Mouse (Mus musculus): Measurements from ENCODE around the gene Capn12. TPM values are rescaled to one million over a fixed set of nuclear protein-coding genes. Genes with fewer than 3 reads are reported as not detected.
"Not testable (repeated sequence)": the region's sequence is repeated elsewhere in the genome, so short reads cannot be mapped to it uniquely, and the experiment has no call there.

Capn12 gene
- total RNA-seq, 2 experiments from 2014 or later, result not detected

DNA sequence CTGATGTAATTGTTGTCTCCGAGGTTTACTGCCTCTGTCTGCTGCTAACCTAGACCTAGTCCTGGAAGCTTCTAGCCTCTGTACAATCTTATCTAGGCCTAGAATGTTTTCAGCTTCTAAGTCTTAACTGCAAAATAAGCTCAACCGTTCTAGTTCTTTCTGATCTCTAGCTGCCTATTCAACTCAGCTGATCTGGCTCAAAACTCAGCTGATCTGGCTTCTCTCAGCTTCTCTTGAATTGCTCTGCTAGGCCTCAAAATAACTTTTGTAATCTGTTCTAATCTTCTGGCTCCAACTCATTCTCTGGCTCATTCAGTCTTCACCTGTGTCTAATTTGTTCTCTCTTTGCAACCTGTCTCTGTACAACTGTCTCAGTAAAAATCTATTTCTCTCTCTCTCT is 6.7 kb upstream of the Capn12 start:
- no peak for ATAC-seq (replicated peaks; ENCODE audit: low FRiP score, low TSS enrichment, poor library complexity, severe bottlenecking)

DNA sequence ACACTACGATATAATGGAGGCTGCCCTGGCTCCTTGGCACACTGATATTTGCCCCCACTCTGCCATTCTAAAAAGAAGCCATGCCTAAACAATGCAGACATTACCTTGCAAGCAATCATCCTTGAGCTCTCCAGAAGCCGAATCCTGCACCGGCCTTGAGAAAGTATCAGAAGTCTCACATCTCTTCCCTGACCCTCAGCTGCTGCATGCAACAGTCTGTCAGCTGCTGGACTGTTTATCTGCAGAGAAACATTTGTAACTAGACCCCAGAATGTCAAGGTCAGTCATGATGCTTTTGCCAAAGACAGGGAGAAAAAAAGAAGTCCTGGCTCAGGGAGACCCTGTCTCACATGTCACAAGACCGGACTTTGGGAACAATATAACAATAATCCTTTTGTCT is 5.1 kb upstream of the Capn12 start:
- ATAC-seq (replicated peaks; ENCODE audit: low FRiP score, low TSS enrichment, poor library complexity, severe bottlenecking), result no peak

DNA sequence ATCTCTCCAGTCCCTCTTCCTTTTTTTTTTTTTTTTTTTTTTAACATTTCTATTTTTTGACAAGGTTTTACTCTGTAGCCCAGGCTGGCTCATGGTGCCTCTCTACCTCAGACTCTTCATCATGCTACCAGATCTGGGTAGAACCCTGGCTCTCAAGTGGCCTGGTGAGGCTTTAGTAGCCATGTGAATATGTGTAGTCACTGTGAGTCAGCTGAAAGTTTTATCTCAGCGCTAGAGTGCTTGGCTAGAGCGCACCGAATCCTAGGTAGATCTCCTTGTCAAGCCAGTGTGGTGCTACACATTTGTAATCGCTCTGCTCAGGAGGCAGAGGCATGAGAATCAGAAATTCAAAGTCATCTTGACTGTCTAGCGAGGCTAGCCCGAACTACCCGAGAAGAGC is 4.1 kb upstream of the Capn12 start:
- ATAC-seq (replicated peaks; ENCODE audit: low FRiP score, low TSS enrichment, poor library complexity, severe bottlenecking), result peak; percentile 71

DNA sequence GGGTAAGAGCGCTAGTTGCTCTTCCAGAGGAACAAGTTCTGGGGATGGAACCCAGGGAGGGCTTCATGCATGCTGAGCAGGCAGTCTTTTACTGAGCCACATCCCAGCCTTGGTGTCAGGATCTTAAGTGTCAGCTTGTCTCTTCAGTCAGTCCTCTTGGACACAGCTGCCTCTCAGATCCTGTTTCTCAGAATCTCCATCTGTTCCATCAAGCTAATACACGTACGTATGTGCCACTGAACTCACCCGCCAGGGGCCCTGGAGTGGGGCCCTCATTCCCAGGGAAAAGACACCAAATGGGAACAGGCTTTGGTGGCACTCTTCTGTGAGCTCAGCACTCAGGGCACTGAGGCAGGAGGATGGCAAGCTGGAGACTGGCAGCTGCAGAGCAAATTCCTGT is 3.4 kb upstream of the Capn12 start:
- ATAC-seq (replicated peaks; ENCODE audit: low FRiP score, low TSS enrichment, poor library complexity, severe bottlenecking), result no peak

DNA sequence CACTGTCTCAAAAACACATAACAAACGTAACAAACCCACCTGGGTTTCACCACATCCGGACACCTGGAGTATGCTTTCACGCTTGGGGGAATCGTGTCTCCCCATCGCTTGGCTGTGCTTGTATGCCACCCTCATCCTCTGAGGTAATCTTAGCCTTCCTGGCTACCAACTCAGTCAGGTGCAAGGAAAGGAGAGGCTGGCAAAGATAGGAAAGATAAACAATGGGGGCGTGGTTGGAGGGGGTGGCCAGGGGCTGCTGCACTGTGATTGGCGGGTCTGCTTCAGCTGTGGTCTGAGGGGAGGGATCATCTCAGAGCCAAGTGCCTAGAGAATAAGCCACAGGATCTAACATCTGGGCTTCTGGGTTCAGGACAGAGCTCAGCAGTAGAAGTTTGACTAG is 1.6 kb upstream of the Capn12 start:
- ATAC-seq (replicated peaks; ENCODE audit: low FRiP score, low TSS enrichment, poor library complexity, severe bottlenecking), result peak; percentile 33; the same call in 1 of the 2 replicates

DNA sequence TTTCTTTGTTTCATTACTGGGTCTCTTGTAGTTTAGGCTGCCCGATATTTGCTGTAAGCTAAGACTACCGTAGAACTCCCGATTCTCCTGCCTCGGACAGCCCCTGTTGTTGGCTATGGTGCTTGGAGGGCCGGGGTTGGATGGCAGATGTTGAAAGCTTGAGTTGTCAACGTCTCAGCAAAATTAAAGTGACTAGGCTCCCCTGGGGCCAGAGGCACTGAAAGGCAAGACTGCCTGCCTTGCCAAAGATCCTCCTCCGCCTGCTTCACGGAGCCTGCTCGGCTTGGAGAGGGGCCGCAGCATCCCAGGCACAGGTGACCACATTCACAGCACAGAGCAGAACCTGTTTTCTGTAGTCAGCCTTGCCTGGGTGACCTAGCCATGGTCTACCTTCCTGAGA is 668 bp upstream of the Capn12 start:
- ATAC-seq (replicated peaks; ENCODE audit: low FRiP score, low TSS enrichment, poor library complexity, severe bottlenecking), result no peak

DNA sequence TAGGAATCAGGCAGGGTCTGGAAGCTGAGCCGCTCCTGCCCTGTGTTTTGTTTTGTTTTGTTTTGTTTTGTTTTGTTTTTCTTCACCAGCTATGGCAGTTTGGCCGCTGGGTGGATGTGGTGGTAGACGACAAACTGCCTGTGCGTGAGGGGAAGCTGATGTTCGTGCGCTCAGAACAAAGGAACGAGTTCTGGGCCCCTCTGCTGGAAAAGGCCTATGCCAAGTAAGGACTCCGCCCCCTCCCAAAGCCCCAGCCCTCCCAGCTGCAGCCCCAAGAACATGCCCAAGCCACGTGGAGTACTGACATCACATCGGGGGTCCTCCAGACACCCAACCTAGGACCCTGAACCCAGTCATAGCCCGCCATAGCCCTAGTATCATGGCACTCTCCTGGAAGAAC is 1.8 kb downstream of the Capn12 start:
- ATAC-seq (replicated peaks; ENCODE audit: low FRiP score, low TSS enrichment, poor library complexity, severe bottlenecking), result no peak

DNA sequence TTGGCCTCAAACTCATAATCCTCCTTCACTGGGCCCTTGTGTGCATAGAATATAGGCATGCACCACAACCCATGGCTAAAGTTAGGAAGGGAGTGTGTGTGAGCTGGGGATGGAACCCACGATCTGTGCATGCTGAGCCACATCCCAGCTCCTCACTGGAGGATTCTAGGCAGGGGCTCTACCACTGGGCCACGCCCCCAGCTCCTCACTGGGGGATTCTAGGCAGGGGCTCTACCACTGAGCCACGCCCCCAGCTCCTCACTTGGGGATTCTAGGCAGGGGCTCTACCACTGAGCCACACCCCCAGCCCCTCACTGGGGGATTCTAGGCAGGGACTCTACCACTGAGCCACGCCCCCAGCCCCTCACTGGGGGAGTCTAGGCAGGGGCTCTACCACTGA is 2.5 kb downstream of the Capn12 start:
- not testable (repeated sequence) for ATAC-seq (replicated peaks; ENCODE audit: low FRiP score, low TSS enrichment, poor library complexity, severe bottlenecking)

DNA sequence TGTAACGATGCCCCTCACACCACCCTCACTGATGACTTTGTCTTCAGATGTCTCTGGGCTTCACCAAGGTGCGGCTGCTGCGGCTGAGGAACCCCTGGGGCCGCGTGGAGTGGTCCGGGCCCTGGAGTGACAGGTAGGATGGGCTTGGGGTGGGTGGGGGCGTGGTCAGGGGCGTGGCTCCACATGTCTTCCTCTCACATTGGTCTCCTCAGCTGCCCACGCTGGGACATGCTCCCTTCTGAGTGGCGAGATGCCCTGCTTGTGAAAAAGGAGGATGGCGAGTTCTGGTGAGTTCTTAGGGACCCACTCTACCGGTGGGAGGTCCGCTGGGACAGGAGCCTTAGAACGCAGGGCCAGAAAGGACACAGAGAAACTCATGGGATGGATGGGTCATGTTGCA is 5.3 kb downstream of the Capn12 start:
- no peak for ATAC-seq (replicated peaks; ENCODE audit: low FRiP score, low TSS enrichment, poor library complexity, severe bottlenecking)

DNA sequence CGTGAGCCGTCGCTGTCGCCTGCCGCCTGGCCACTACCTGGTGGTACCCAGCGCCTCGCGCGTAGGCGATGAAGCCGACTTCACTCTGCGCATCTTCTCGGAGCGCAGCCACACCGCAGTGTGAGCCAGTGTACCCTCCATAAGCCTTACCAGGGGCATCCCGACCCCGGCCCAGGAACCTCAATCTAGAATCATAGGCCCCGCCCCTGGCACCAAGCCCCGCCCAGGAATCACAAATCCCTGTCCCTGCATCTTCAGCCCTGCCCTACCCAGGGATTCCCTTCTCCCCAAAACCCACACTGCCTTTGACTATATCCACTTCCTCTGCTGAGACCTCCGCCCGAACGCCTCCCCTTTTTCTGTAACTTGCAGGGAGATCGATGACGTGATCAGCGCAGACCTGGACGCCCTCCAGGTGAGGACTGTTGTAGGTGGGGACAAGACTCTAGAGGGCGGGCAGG is 7.5 kb downstream of the Capn12 start:
- ATAC-seq (replicated peaks; ENCODE audit: low FRiP score, low TSS enrichment, poor library complexity, severe bottlenecking), result no peak

DNA sequence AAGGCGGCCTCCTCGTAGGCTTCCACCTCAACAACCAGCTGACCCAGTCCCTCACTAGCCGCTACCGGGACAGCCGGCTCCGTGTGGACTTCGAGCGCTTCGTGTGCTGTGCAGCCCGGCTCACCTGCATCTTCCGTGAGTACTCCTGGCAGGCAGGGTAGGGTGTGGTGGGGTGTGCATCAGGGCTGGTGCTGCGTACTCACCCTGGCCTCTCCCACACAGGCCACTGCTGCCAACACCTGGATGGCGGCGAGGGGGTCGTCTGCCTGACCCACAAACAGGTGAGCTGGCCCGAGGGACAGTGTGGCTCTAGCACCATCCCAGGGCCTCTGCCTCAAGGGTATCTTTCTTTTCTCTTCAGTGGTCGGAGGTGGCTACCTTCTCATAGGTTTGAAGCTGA is 11.4 kb downstream of the Capn12 start:
- no peak for ATAC-seq (replicated peaks; ENCODE audit: low FRiP score, low TSS enrichment, poor library complexity, severe bottlenecking)

DNA sequence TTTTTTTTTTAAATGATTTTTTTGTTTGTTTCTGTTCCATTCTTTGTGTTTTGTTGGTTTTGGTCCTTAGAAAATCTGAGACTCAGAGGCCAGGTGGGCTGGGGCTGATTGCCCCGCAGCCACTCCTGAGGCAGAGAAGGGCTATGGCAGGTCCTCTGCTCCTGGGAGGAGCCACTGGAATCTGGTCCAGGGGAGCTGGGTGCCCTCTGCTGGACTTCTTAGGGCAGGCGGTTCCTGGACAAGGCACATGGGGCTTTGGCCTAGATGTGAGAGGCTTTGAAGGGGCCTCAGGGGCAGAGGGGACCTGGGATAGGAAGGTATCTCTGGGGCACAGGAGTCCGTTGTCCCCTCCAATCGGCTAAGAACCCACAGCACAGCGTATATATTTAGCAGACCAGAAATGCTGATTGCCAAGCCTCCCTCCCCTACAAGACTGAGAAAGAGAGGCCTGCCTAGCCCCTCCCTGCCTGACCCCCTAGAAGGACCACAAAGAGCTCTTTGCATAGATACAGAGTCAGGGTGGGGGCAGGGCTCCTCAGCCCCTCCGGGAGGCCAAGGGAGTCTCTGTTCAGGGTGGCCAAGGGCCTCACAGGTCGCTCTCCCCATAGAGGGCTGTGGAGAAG is 12.5 kb downstream of the Capn12 start:
- ATAC-seq (replicated peaks; ENCODE audit: low FRiP score, low TSS enrichment, poor library complexity, severe bottlenecking), result peak; percentile 31; the same call in 1 of the 2 replicates

DNA sequence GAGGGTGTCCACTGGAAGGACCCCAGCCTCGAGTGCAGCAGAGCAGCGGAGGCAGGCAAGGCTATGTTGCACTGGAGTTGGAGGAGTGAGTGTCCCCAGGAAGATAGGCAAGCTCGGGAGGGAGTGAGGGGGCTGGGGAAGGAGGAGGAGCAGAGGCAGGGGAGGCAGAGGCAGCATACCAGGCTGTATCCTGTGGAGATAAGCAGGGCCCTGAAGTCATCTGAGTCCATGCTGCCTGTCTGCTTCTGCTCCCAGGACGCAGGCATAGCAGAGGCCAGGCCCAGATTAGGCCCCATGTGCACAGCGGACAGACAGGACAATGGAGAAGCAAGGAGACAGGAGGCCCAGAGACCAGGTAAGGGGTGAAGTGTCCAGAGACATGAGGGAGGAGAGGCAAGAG is 13.7 kb downstream of the Capn12 start:
- no peak for ATAC-seq (replicated peaks; ENCODE audit: low FRiP score, low TSS enrichment, poor library complexity, severe bottlenecking)

DNA sequence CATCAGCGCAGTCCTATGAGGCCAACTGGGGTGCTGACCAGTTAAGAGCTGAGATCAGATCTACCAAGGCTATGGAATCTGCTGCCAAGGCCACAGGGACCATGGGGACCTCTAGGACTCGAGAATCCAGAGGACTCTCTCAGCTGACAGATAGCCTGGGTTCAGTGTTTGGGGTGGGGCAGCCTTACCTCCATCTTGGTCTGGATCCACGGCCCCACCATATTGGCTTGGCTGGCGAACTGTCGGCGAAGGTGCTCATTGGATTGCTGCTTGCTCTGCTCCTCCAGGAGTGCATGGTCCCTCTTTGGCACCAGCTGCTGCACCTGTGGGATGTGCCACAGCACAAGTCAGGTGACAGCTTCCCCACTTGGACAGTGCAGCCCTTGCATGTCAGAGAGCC is 16.4 kb downstream of the Capn12 start:
- no peak for ATAC-seq (replicated peaks; ENCODE audit: low FRiP score, low TSS enrichment, poor library complexity, severe bottlenecking)

DNA sequence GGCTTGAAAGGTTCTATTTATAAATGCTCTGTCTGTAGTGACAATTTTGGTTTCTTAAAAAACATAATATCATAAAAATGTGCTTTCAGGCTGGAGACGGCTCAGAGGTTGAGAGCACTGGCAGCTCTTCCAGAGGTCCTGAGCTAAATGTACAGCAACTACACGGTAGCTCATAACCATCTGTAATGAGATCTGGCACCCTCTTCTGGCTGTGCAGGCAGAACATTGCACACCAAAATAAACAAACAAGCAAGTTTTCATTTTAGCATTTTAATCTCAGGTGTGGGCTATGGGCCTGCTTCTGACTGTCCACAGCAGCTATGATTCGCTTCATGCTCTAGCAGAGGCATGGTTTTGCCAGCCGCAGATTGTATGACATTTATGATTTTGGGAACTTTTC is 18.8 kb downstream of the Capn12 start:
- ATAC-seq (replicated peaks; ENCODE audit: low FRiP score, low TSS enrichment, poor library complexity, severe bottlenecking), result no peak

DNA sequence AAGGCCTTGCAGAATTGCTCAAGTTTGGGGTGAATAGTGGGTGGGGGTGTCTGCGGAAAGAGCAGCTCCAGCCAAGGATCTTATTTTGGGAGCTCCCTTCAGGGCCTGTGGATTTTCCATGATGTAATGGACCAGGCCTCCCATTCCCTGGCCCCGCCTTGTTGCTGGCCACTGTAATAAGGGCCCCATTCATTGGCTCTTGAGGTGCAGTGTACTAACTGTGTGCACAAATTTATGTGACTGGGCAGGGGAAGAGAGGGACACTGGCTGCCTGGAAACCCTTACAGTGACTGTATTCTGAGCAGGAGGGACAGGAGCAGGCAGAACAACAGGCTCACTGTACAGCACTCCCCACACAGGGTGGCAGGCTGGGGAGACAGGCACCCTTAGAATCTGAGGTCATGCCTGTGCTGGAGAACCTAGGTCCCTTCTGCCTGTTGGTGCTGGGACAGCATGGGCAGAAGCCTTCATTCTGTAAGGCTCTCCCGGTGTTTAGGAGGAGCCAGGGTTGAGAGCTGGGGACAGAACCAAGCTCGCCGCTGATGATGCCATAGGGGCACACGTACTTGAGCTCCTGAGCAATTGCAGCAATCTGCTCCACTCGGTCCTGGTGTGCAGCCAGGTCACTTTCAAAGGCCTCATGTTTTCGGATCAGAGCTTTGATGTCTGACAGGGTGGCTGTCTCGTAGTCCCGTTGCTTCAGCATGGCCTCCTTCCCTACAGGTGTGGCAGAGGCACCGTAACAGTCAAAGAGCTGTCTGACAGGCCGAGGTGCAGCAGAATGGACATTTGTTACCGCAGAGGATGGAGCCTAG is 20.3 kb downstream of the Capn12 start:
- no peak for ATAC-seq (replicated peaks; ENCODE audit: low FRiP score, low TSS enrichment, poor library complexity, severe bottlenecking)

DNA sequence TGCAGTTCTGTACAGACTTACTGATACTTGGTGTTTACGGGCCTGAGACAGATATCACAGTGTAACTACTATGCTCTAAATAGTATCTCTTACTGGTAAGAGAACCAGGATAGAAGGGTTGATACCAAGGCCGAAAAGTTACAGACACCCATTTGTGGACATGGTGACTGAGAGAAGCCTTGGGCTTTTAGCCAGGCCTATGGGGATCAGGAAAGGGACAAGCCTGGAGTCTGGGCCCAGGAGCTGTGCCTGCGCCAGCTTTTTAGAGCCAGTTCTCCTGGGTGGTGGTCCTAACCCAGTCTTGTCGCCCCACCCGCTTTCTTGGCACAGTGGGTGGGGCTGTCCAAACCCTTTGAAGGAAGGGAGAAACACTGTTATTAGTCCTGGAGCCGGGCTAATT is 21.0 kb downstream of the Capn12 start:
- no peak for ATAC-seq (replicated peaks; ENCODE audit: low FRiP score, low TSS enrichment, poor library complexity, severe bottlenecking)

DNA sequence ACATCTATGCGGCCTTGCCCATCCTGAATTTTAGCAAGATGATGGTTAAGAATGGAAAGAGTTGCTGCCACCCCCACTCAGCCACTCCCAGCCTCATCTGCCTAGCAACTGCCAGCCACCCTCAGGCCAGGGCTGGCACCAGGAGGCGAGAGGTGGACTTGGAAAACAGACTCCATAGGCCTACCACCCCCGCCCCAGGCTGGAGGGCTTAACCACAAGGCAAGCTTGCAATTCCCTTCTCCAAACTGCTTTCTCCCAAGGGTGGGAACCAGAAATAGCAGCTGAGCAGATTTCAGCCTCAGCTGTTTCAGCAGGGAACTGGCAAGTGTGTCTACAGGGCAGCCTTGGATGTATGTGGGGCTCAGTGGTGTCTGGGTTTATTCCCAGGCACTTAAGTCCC is 21.6 kb downstream of the Capn12 start:
- no peak for ATAC-seq (replicated peaks; ENCODE audit: low FRiP score, low TSS enrichment, poor library complexity, severe bottlenecking)

DNA sequence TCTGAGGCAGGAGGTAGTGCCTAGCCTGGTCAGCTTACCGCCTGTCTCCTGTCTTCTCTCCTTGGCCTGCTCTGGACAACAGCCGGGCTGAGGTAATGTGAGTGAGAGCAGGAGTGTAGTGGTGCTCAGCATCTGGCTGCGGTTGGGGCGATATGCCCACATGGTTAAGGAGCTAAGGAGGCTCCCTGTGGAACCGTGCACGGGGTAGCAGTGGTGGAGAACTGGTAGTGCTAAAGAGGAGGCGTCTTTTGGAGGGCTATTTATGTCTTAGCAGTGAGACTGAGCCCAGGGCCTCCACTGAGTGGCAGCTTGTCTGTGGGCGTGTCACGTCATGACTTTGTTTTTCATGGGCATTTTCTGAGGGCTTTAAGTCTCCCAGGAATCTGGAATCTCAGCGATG is 22.6 kb downstream of the Capn12 start:
- ATAC-seq (replicated peaks; ENCODE audit: low FRiP score, low TSS enrichment, poor library complexity, severe bottlenecking), result no peak

DNA sequence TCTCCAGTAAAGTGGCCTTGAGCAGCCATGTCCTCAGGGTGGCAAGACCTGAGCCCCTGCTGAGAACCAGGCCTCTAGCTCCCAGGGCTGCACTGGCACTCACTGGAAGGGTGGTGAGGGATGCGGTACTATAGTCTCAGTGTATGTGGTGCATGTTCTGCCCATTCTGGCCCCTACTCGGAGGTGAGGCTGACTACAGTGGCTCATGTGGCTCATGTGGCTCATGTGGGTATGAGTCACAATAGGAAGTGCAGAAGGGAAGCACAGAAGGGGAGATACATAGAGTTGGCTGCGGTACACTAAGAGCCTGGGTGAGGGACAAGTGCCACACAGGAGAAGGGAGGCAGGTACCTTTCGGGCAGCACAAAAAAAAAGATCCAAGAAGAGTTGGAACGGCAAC is 26.0 kb downstream of the Capn12 start:
- no peak for ATAC-seq (replicated peaks; ENCODE audit: low FRiP score, low TSS enrichment, poor library complexity, severe bottlenecking)

DNA sequence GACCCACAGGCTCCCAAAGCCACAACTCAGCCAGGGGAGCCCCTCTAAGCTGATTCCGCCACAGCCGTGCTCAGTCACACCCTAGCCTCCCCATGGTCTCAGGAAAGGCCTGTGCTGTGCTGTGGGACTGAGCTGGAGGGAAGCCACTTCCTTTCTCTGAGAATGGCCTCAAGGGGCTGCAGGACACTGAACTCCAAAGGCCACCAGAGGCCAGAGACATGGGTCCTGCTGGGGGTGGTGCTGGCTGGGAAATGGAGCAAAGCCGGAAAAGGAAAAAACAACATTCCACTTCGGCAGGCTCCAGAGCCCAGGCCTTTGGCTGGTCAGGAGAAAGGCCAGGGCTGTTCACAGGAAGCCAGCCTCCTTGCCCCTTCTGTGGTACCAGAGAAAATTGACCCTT is 30.4 kb downstream of the Capn12 start:
- no peak for ATAC-seq (replicated peaks; ENCODE audit: low FRiP score, low TSS enrichment, poor library complexity, severe bottlenecking)

Data from megakaryocyte-erythroid progenitor cell, adult 5-6 weeks (primary cell).